Mouse (Mus musculus) frontal cortex, adult (tissue): ENCODE data around the gene Pou6f2.

Experiments used
- ATAC-seq: cut with Nextera tagmentation; 2 replicates; pipeline ENCODE4 v1.9.2; 2017; ENCODE audit warnings: mild to moderate bottlenecking, moderate library complexity, mixed read lengths; ENCODE audit not compliant: low TSS enrichment

Gene Pou6f2

DNA sequence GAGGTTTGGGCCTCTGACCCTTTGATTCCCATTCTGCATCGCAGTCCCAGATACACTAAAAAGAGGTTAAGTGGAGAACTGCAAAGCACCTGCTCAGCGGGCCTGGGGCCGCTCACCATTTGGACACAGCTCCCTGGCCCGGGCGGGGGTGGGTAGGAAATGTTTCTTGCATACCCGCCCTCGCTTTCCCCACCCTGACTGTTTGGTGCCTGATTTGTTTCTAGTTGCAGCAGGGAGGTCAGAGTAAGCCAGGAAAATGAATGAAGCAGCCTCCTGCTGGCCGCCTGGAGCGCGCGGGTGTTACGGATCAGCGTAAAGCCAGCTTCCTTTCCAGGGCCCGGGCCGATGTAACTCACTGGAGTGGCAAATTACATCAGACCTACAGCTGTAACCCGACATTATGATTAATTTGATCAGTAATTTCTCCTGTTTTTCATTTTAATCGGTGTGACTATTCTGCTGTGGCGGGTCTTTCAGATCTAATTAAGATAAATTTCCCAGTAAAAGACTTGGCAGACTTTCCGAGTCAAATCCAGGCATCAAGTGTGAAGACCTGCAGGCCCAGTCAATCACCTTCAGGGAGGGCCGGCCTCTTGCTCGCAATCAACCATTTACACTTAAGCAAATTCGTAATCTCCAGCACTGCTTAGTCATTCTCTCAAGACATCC lies 178.8 kb downstream of the Pou6f2 start:
- ATAC-seq: peak; percentile 91

- no peak for ATAC-seq
Measured at GRCm38 (mm10) chr13:18211242-18211641, 186.2 kb downstream of the Pou6f2 start.

DNA sequence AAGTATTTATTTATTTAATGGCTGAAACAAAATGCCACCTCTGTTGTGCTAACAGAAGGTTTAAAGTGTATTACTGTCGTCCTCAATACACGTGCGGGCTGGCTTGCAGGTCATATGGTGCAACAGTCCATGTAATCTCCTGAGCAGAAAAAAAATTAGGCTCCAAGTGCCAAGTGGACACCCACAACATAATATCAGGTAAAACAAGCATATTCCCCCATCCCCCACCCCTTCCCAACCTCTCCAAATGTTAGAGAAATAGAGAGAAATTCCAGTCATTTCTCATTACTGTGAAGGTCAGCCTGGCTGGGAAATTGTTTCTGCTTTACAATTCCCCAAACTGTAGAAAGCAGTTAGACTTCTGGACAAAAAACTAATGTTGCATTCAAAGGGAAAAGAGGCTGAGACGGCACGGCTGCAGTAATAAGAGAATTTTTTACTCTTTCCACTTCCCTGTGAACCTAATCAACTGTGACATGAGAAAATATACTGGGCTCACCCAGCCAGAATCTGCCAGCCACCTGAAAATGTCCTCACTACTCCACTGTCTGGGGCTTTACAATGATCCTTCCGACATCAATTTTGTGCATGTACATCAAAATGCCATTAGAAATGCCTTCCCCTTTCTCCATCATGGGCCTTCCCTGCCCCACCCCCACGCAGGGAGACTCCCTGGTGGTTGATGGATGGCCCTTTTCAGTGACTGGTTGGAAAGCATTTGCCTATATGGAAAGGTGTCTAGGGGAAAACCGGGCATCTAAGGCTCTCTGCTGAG lies 192.8 kb downstream of the Pou6f2 start:
- no peak for ATAC-seq

GRCm38 (mm10) chr13:18174003-18174402 lies 223.5 kb downstream of the Pou6f2 start:
- ATAC-seq: peak; percentile 86

- no peak for ATAC-seq
Measured at GRCm38 (mm10) chr13:18173021-18173420, 224.5 kb downstream of the Pou6f2 start.

DNA sequence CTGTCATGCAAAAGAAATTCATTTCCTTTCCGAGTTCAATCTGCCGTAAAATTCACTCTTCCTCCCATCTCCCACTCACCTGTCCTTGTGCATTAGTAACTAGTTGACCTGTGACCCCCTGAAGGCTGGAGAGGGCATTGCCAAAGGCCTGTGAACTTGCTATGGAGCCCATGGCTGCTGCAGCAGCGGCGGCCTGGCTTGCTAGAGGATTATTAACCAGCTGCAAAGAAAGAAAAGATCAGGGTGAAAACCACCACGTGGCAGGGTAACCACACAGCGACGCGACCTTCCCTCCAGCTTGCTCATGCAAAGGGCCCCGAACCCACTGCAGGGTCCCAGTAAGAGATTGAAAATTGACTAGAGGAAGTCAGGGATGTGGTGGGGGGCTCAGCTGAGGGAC lies 225.2 kb downstream of the Pou6f2 start:
- ATAC-seq: no peak

- ATAC-seq: no peak
Measured at GRCm38 (mm10) chr13:18164182-18164581, 233.3 kb downstream of the Pou6f2 start.

GRCm38 (mm10) chr13:18160566-18160965 lies 236.9 kb downstream of the Pou6f2 start:
- ATAC-seq: no peak

GRCm38 (mm10) chr13:18153949-18154582 lies 243.4 kb downstream of the Pou6f2 start:
- ATAC-seq: no peak

GRCm38 (mm10) chr13:18133646-18134045 lies 263.8 kb downstream of the Pou6f2 start:
- no peak for ATAC-seq

DNA sequence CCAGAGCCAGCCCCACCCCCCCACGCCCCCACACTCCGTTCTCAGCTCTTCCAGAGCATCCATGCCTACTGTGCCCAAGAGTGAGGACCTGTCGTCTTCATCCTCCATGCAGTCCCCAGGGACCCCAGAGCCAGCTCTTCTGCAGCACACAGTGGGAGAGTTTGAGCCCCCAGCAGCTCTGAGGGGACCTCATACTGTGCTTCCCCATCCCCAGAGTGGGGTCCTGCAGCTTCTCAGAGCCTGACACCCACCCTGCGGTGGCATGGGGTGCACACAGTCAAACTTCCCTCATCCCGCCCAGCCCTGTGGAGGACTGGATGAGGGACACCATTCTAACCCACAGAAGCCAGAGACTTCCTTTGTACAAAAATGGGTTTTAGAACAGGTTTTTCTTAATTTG lies 264.3 kb downstream of the Pou6f2 start:
- ATAC-seq: no peak

GRCm38 (mm10) chr13:18131324-18131723 lies 266.2 kb downstream of the Pou6f2 start:
- ATAC-seq: no peak

GRCm38 (mm10) chr13:18129697-18130096 lies 267.8 kb downstream of the Pou6f2 start:
- no peak for ATAC-seq

DNA sequence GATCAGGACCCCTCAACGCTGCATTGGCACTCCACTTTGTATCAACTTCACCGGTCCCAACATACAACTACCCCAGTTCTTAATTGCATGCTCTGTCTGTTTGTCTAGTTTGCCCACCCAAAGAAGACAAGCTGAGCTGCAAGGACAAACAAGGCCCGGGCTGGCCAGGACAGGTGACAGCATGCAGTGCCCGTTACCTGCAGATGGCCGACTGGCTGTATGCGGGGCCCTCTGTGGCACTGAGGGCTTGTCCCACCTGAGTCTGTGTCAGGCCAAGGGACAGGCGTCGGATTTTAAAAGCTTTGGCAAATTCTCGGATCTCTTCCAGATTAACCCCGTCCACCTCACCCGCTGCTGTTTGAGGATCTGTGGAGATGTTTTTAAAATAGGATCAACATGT lies 268.7 kb downstream of the Pou6f2 start:
- ATAC-seq: no peak

DNA sequence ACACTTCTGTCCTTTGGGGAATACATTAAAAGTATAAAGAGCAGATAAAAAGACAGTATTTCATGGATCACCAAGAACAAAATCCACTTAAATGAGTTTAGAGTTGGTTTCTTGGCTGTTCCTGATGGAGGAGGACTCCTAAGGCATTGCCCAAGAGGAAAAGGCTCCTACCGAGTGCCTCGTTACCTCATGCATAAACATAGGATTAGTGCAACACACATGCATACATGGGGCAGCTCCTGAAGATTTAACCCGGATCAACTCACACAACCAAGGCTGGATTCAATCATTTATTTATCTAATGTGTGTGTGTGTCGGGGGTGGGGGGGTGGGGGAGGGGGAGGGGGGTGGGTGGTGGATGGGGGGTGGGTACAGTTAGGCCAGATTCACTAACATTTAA lies 269.4 kb downstream of the Pou6f2 start:
- no peak for ATAC-seq

GRCm38 (mm10) chr13:18126111-18126510 lies 271.4 kb downstream of the Pou6f2 start:
- ATAC-seq: no peak

- ATAC-seq: peak; percentile 48; the same call in 1 of the 2 replicates
Measured at GRCm38 (mm10) chr13:18125226-18126000, 272.1 kb downstream of the Pou6f2 start.

GRCm38 (mm10) chr13:18124368-18124767 lies 273.1 kb downstream of the Pou6f2 start:
- peak; percentile 89 for ATAC-seq

DNA sequence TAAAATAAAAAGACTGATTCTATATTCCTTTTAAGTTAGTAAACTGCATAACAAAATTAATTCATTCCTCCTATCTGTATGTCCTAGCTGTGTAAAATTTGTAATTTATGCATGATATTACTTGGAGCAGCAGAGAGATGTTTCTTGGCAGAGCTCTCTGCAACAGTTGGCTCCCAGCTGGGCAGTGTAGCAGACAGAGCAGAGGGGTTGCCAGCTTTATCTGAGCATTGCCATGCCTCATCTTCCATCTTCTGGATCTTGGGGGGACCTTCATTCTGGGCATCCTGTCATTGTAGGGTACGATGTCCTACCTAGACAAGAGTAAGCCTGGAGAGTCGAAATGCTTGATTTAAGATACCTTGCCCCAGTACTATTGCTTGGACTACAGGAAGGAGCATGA lies 277.1 kb downstream of the Pou6f2 start:
- no peak for ATAC-seq

GRCm38 (mm10) chr13:18081443-18082119 lies 315.9 kb downstream of the Pou6f2 start:
- ATAC-seq: no peak
